Mouse (Mus musculus) forebrain, embryonic 16.5 days (tissue): ENCODE measurements around the gene Pcolce2. TPM values are rescaled to one million over a fixed set of nuclear protein-coding genes. Genes with fewer than 3 reads are reported as not detected.
A peak's percentile ranks its signal among the peaks of the same experiment; 100 is the strongest.

ENCODE experiments used
- ATAC-seq: fragments of 200-750 bp; cut with Nextera tagmentation; 2 replicates; pipeline ENCODE4 v1.8.0; 2017; ENCODE audit warnings: mild to moderate bottlenecking, moderate library complexity
- H3K27ac ChIP-seq: fragments of 300-500 bp; sonication (generic); 2 replicates; pipeline ENCODE4 v1.5.1; 2014; ENCODE audit warnings: low read length, control low read depth
- H3K27me3 ChIP-seq: fragments of 300-500 bp; sonication (generic); replicated peaks from 2 replicates; pipeline ENCODE4 v1.6.1; 2014; ENCODE audit warnings: low read length; ENCODE audit not compliant: control insufficient read depth, insufficient read depth
- H3K36me3 ChIP-seq: fragments of 300-500 bp; sonication (generic); 2 replicates; pipeline ENCODE4 v1.6.1; 2014; ENCODE audit not compliant: control insufficient read depth, insufficient read depth
- H3K4me1 ChIP-seq: fragments of 300-500 bp; sonication (generic); replicated peaks from 2 replicates; pipeline ENCODE4 v1.6.1; 2014; ENCODE audit warnings: low read length; ENCODE audit not compliant: control insufficient read depth, insufficient read depth
- H3K4me2 ChIP-seq: fragments of 300-500 bp; sonication (generic); 2 replicates; pipeline ENCODE4 v1.6.1; 2014; ENCODE audit warnings: mild to moderate bottlenecking, low read length, control low read depth
- H3K4me3 ChIP-seq: fragments of 300-500 bp; sonication (generic); replicated peaks from 2 replicates; pipeline ENCODE4 v1.5.1; 2014; ENCODE audit warnings: mild to moderate bottlenecking, low read length, control low read depth
- H3K9ac ChIP-seq: fragments of 300-500 bp; sonication (generic); replicated peaks from 2 replicates; pipeline ENCODE4 v1.6.1; 2014; ENCODE audit warnings: low read depth, low read length, control low read depth
- H3K9me3 ChIP-seq: fragments of 300-500 bp; sonication (generic); 2 replicates; pipeline ENCODE4 v1.6.1; 2016; ENCODE audit warnings: low read length; ENCODE audit not compliant: control insufficient read depth
- WGBS: fragments of 180-500 bp; shearing (Covaris S2); extraction: QIAGEN DNeasy Blood & Tissue Kit; methylation state at CpG from one replicate; pipeline ENCODE4 v1.1.7; 2014; 5-methylcytosine and 5-hydroxymethylcytosine counted together
- polyA plus RNA-seq: library from polyadenylated mRNA; unstranded; fragments of >200 nt; fragmentation: Nextera tagmentation; extraction: Ambion mirVana; gene quantifications from 2 replicates; pipeline ENCODE4 v1.2.1, GENCODE M21; 2015

Pcolce2 gene
- 1.7 and 1.8 TPM in 2 replicates for polyA plus RNA-seq

DNA sequence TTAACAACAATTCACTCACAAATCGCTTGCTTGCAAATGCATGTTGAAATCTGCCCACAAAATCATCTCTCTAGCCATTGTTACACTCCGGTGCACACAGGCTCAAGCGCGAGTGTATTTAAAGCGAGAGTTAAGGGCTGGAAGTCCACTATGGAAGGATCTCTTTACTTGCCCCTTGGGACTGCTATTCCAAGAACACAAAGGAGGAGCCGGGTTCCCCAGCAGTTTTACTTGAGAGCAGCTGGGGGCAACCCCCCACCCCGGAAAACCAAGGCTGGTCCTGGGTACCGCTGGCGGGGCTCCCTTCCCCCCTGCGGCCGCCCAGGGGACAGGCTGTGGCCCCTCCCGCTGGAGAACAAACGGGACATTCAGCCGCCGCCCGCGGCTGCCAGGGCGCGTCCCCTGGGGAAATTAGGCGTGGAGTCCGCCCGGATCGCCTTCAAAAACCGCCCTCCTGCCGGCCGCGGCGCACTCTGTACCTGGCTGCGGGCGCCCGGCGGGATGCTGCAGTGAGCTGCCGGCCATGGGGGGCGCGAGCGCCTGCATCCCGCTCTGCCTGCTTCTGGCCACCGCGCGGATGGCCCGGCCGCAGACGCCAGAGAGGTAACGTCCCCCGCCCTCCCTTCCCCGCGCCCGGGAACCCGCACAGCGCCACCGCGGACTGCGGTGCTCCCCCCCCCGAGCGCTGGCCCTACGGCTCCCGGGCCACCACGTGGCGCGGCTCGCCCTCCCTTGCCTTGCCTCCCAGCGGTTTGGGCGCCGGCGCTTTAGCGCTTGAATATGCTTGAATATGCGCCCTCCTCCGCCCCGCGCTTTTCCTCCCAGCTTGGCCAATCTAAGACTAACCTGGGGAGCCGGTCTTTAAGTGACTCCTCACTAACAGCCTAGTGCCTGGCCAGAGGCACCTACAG, at the start of gene Pcolce2:
Gene Pcolce2 (plus strand): TSS at position 331 of the 911 bp plus-strand sequence.
- no peaks in the 10 kb centered on the region for H3K9me3 ChIP-seq
- peak within 1 kb of the TSS; percentile 81 for H3K4me3 ChIP-seq
- H3K4me2 ChIP-seq, result peak within 1 kb of the TSS; percentile 100
- no peaks in the 10 kb centered on the region for H3K36me3 ChIP-seq
- peak within 1 kb of the TSS; percentile 87 for H3K9ac ChIP-seq
- WGBS, result under 1% methylated on average over 66 of the region's 71 CpGs
- peak; percentile 92 for ATAC-seq
- 0 out of 2 replicates have a peak, but pooled peaks cover 7% of the 10 kb centered on the region for H3K27me3 ChIP-seq
- peaks cover 3% of the 10 kb centered on the region; the same call in 1 of the 2 replicates for H3K4me1 ChIP-seq
- H3K27ac ChIP-seq, result no peak within 1 kb of the TSS; the same call in 1 of the 2 replicates

DNA sequence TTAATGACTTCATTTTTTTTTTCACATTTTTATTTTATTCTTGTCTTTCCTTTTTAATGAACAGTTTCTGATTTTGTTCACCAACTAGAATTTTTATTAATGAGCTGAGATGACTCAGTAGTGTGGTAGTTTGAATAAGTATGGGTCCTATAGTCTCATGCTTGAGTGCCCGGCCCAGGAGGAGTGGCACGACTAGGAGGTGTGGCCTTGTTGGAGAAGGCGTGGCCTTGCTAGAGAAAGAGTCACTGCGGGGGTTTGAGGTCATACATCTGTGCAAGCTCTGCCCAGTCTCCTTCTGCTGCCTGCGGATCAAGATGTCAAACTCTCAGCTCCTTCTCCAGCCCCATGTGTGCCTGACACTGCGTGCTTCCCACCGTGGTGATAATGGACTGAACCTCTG, 49.3 kb upstream of the Pcolce2 start:
- Histone ChIP-seq H3K27me3 (no peaks in the 10 kb centered on the region), H3K9ac (no peak overlapping the region), H3K36me3 (no peaks in the 10 kb centered on the region), H3K4me2 (no peak overlapping the region), H3K27ac (no peak overlapping the region), H3K4me3 (no peak overlapping the region), H3K9me3 (0 out of 2 replicates have a peak, but pooled peaks cover 2% of the 10 kb centered on the region), H3K4me1 (no peaks in the 10 kb centered on the region)
- WGBS, result 91% methylated on average over 7 of the region's 7 CpGs
- ATAC-seq, result no peak

DNA sequence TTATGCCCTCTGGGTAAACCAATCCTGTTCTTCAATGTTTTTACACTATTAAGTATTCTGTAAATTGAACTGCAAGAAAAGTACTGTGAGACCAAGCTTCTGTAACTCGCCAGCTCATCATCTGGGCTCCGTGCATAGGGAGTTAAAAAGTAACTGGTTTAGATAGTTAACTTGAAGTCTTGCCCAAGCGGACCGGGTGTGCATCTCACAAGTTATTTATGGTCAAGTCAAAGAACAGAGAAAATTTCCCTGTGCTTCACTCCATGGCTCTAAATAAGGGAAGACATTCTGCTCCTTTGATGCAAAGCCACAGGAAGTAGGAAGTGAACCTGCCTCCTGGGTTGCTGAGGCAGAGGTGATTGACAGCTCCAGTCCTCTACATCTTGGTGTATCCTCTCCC, 43.1 kb upstream of the Pcolce2 start:
- Histone ChIP-seq H3K9me3 (no peaks in the 10 kb centered on the region), H3K4me3 (no peak overlapping the region), H3K27ac (no peak overlapping the region), H3K4me1 (no peaks in the 10 kb centered on the region), H3K36me3 (no peaks in the 10 kb centered on the region), H3K27me3 (no peaks in the 10 kb centered on the region; the same call in 1 of the 2 replicates), H3K4me2 (no peak overlapping the region), H3K9ac (no peak overlapping the region)
- ATAC-seq, result no peak
- WGBS, result 86% methylated on average over 4 of the region's 4 CpGs

DNA sequence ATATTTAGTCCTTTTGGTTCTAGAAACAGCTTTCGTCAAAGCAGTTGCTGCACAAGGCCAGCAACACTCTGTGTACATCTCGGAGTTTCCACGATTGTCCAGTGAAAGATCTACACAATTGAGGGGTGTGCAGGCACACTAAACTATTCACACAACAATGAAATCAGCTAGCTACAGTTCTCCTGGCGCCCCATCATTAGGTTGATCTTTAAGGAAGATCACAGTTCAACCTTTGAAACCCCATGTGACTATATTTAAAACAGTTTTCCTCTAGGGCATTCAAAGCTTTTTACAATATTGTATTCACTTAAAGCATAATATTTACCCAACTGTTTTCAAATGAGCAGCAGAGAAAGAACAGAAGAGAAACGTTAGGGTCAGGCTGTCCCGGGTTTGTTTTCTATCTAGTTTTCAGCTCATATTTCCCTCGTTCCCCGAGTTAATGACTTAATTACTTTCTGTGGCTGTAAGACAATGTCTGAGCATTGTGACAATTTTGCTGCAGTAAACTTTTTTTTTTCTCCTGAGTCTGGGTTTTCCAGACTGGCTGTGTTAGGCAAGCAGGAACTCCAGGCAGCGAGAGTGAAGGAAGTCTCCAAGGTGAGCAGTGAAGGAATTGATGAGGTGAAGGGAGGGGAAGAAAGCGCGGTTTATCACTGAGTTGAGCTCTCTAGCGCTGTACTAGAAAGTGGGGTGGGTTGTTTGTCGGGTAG, 39.8 kb upstream of the Pcolce2 start:
- H3K9me3 ChIP-seq, result no peaks in the 10 kb centered on the region
- H3K4me2 ChIP-seq, result no peak overlapping the region
- no peaks in the 10 kb centered on the region for H3K4me1 ChIP-seq
- no peak overlapping the region for H3K9ac ChIP-seq
- no peak overlapping the region for H3K27ac ChIP-seq
- H3K4me3 ChIP-seq, result no peak overlapping the region
- ATAC-seq, result no peak
- WGBS, result 38% methylated on average over 13 of the region's 13 CpGs
- H3K27me3 ChIP-seq, result no peaks in the 10 kb centered on the region; the same call in 1 of the 2 replicates
- no peaks in the 10 kb centered on the region for H3K36me3 ChIP-seq

DNA sequence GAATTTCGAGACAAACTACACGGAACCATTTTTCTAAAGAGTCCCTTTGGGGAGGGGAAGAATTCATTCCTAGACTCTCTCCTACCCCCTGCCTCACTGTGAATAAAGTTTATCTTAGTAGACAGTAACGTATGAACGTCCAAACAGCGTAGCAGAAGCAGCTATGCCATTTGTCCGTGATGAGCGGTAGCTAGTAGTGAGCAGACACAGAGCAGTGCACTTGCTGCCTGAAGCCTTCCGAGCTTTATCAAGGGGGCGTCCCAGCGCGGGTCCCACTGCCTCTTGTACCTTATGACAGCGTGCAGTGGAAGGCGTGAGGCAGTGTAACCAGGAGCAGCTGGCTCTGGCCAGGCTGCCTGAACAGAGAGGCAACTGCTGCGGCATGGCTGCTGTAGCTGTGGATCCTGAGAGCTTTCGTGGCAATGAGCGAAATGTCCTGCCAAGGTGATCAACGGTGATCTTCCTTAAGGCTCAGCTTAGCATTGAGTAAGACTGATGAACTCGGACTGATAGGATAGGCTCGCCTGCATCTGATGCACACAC, 39.2 kb upstream of the Pcolce2 start:
- no peaks in the 10 kb centered on the region; the same call in 1 of the 2 replicates for H3K27me3 ChIP-seq
- H3K4me3 ChIP-seq, result no peak overlapping the region
- 59% methylated on average over 19 of the region's 19 CpGs for WGBS
- no peaks in the 10 kb centered on the region for H3K9me3 ChIP-seq
- H3K27ac ChIP-seq, result no peak overlapping the region
- H3K36me3 ChIP-seq, result no peaks in the 10 kb centered on the region
- H3K4me2 ChIP-seq, result no peak overlapping the region
- H3K9ac ChIP-seq, result no peak overlapping the region
- no peak for ATAC-seq
- no peaks in the 10 kb centered on the region for H3K4me1 ChIP-seq

DNA sequence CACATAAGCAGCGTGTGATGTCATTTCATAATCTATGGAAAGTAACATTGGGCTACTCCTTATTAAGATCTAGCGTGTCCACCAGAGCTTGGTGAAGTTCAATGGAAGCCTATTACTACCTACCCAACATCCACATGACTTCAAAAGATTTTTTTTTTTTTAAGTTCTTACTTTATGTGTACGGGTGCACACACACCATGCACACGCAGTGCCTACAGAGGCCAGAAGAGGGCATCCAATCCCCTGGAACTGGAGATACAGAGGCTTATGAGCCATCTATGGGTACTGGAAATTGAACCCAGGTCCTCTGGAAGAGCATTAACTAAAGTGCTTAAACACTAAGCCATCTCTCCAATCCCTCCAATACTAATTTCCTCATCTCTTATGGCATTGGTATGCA, 38.0 kb upstream of the Pcolce2 start:
- Histone ChIP-seq H3K4me2 (no peak overlapping the region), H3K4me3 (no peak overlapping the region), H3K9ac (no peak overlapping the region), H3K9me3 (no peaks in the 10 kb centered on the region), H3K27me3 (no peaks in the 10 kb centered on the region; the same call in 1 of the 2 replicates), H3K4me1 (no peaks in the 10 kb centered on the region), H3K27ac (no peak overlapping the region), H3K36me3 (no peaks in the 10 kb centered on the region)
- ATAC-seq, result no peak
- 84% methylated on average over 4 of the region's 4 CpGs for WGBS

DNA sequence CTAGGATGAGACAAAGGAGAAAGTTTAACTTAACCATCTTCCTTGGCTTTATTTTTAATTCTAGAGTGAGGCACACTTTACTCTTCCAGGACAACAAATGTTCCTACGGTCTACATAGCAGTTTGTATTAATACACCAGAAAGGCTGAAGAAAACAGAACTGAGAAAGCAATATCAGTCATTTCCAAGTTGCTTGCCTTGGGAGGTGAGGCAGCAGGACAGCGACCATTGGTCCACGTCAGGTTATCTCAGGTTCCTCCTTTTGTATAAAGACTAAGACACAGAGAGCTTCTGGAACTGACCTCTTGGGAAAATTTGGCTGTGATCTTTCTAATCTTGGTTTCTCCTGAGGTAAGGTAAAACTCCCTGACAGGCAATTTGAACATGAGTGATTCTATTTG, 34.6 kb upstream of the Pcolce2 start:
- Histone ChIP-seq H3K36me3 (no peaks in the 10 kb centered on the region), H3K4me1 (no peaks in the 10 kb centered on the region), H3K9me3 (no peaks in the 10 kb centered on the region), H3K4me3 (no peak overlapping the region), H3K27ac (no peak overlapping the region), H3K27me3 (no peaks in the 10 kb centered on the region), H3K9ac (no peak overlapping the region), H3K4me2 (no peak overlapping the region)
- 85% methylated on average over 3 of the region's 3 CpGs for WGBS
- no peak for ATAC-seq

DNA sequence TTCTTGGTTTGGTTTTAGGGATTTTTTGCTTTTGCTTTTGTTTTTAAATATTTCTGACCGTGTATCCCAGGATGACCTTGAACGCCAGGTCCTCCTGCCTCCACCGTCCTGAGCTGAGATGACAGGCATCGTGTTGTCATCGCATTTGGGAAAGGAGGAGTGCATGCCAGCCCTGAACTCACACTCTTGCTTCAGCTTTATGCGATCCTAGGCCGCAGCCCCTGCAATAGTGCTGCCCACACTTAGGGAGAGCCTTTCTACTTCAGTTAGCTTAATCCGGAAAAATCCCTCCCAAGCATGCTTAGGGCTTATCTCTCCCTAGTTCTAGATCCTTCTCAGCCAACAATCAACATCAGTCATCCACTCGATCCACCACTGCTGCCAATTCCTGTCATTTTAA, 34.1 kb upstream of the Pcolce2 start:
- H3K9ac ChIP-seq, result no peak overlapping the region
- no peaks in the 10 kb centered on the region for H3K36me3 ChIP-seq

DNA sequence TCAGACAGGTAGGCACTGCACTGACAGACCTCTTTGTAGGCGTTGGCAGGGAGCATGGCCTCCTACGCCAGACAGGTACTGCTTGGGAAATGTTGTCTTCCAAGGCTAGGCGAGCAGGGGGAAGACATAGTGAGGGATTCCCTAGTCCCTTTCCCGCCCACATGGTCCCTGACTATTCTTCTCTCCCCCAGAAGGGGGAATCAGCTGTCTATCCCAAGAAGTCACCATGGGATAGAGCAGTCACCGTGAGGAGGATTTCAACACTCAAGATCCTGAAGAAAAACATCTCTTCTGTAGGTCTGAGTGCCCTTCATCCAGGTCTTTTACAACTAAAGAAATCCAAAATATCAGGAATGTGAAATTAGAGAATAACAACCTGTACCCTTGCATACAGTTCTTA, 30.2 kb upstream of the Pcolce2 start:
- no peaks in the 10 kb centered on the region for H3K4me1 ChIP-seq
- H3K4me2 ChIP-seq, result no peak overlapping the region
- no peaks in the 10 kb centered on the region for H3K36me3 ChIP-seq
- WGBS, result 68% methylated on average over 5 of the region's 5 CpGs
- ATAC-seq, result no peak
- no peak overlapping the region for H3K4me3 ChIP-seq
- H3K9ac ChIP-seq, result no peak overlapping the region
- H3K27ac ChIP-seq, result no peak overlapping the region
- no peaks in the 10 kb centered on the region for H3K9me3 ChIP-seq
- no peaks in the 10 kb centered on the region for H3K27me3 ChIP-seq

More for the DNA sequence above, 34.1 kb upstream of the Pcolce2 start:
- Histone ChIP-seq H3K4me1 (no peaks in the 10 kb centered on the region), H3K4me2 (no peak overlapping the region), H3K27ac (no peak overlapping the region), H3K9me3 (no peaks in the 10 kb centered on the region), H3K4me3 (no peak overlapping the region), H3K27me3 (no peaks in the 10 kb centered on the region)
- ATAC-seq, result no peak
- WGBS, result 88% methylated on average over 9 of the region's 9 CpGs
